Mouse (Mus musculus) natural killer cell, adult 2 months (primary cell): Measurements from ENCODE around the gene Ccdc88a.

ENCODE experiments used
- DNase-seq, 2 experiments: peaks; one replicate each; pipeline ENCODE4 v3.0.0; 2022; ENCODE audit warnings: low spot score in 2 of 2

Gene Ccdc88a

GRCm38 (mm10) chr11:29548504-29549424, 175.3 kb downstream of the Ccdc88a start:
- DNase-seq, result no peak

GRCm38 (mm10) chr11:29549425-29549778, 175.9 kb downstream of the Ccdc88a start:
- DNase-seq, result peak in 1 of 2 experiments; percentile 42
